Mouse (Mus musculus) adrenal gland (tissue): Measurements from ENCODE around the gene Mical2.

ENCODE experiments used
- intact Hi-C: fragments of 180-260 bp; cut with DNase I; formaldehyde crosslinking; loops from one replicate; pipeline ENCODE4 v1.15.1; 2025

Mical2 gene

GRCm38 (mm10) chr7:112352005-112352404, 126.3 kb downstream of the Mical2 start:
- intact Hi-C loops = no loop called here

GRCm38 (mm10) chr7:112353011-112353410, 127.4 kb downstream of the Mical2 start:
- intact Hi-C loops = no loop called here

GRCm38 (mm10) chr7:112353939-112354338, 128.3 kb downstream of the Mical2 start:
- intact Hi-C loops = no loop called here

- intact Hi-C loops = no loop called here
These were observed 128.9 kb downstream of the Mical2 start for GRCm38 (mm10) chr7:112354503-112354951.

- intact Hi-C loops = no loop called here
These were observed 133.9 kb downstream of the Mical2 start for GRCm38 (mm10) chr7:112359594-112359993.

- intact Hi-C loops = no loop called here
These were observed 137.0 kb downstream of the Mical2 start for GRCm38 (mm10) chr7:112362574-112363200.

- intact Hi-C loops = loop anchor here (5.0 kb wide), 1 partner anchor 284 kb away; no protein-coding TSS in a partner anchor
These were observed 140.2 kb downstream of the Mical2 start for GRCm38 (mm10) chr7:112365864-112366263.

- intact Hi-C loops = loop anchor here (1.0 to 5.0 kb wide), 2 partner anchors 186 to 287 kb away; no protein-coding TSS in a partner anchor
These were observed 143.4 kb downstream of the Mical2 start for GRCm38 (mm10) chr7:112369046-112369445.

GRCm38 (mm10) chr7:112369977-112370376, 144.3 kb downstream of the Mical2 start:
- intact Hi-C loops = loop anchor here (1.0 to 10.0 kb wide), 3 partner anchors 187 to 765 kb away; no protein-coding TSS in a partner anchor

GRCm38 (mm10) chr7:112371387-112371786, 145.7 kb downstream of the Mical2 start:
- intact Hi-C loops = loop anchor here (10.0 kb wide), 1 partner anchor 763 kb away; no protein-coding TSS in a partner anchor

- intact Hi-C loops = loop anchor here (10.0 kb wide), 1 partner anchor 761 kb away; no protein-coding TSS in a partner anchor
These were observed 148.4 kb downstream of the Mical2 start for GRCm38 (mm10) chr7:112374035-112374434.

- intact Hi-C loops = loop anchor here (5.0 to 10.0 kb wide), 2 partner anchors 497 to 760 kb away; no protein-coding TSS in a partner anchor
These were observed 149.4 kb downstream of the Mical2 start for GRCm38 (mm10) chr7:112375062-112375461.

GRCm38 (mm10) chr7:112375900-112376299, 150.2 kb downstream of the Mical2 start:
- intact Hi-C loops = loop anchor here (5.0 to 10.0 kb wide), 2 partner anchors 496 to 759 kb away; no protein-coding TSS in a partner anchor

GRCm38 (mm10) chr7:112376611-112377010, 151.0 kb downstream of the Mical2 start:
- intact Hi-C loops = loop anchor here (5.0 to 10.0 kb wide), 2 partner anchors 496 to 758 kb away; no protein-coding TSS in a partner anchor

- intact Hi-C loops = loop anchor here (5.0 to 10.0 kb wide), 2 partner anchors 495 to 757 kb away; no protein-coding TSS in a partner anchor
These were observed 151.7 kb downstream of the Mical2 start for GRCm38 (mm10) chr7:112377314-112377713.

- intact Hi-C loops = loop anchor here (5.0 to 10.0 kb wide), 2 partner anchors 494 to 757 kb away; no protein-coding TSS in a partner anchor
These were observed 152.4 kb downstream of the Mical2 start for GRCm38 (mm10) chr7:112378056-112378455.

- intact Hi-C loops = loop anchor here (5.0 to 10.0 kb wide), 2 partner anchors 494 to 756 kb away; no protein-coding TSS in a partner anchor
These were observed 152.8 kb downstream of the Mical2 start for GRCm38 (mm10) chr7:112378476-112378875.

GRCm38 (mm10) chr7:112386521-112386920, 160.9 kb downstream of the Mical2 start:
- intact Hi-C loops = no loop called here

GRCm38 (mm10) chr7:112387876-112388275, 162.2 kb downstream of the Mical2 start:
- intact Hi-C loops = no loop called here

GRCm38 (mm10) chr7:112388363-112388875, 162.8 kb downstream of the Mical2 start:
- intact Hi-C loops = no loop called here

- intact Hi-C loops = no loop called here
These were observed 164.1 kb downstream of the Mical2 start for GRCm38 (mm10) chr7:112389611-112390251.
